Mouse (Mus musculus) neural tube, embryonic 10.5 days (tissue): ENCODE data around the gene Anapc13.

Experiments used
- DNase-seq: peaks from one replicate; pipeline ENCODE4 v3.0.0-alpha.2; 2017; ENCODE audit warnings: low spot score; ENCODE audit errors: extremely low spot score

Anapc13 gene

GRCm38 (mm10) chr9:102631589-102632147 lies 5.6 kb downstream of the Anapc13 start:
- no peak for DNase-seq

GRCm38 (mm10) chr9:102632173-102632572 lies 6.1 kb downstream of the Anapc13 start:
- DNase-seq = no peak

- no peak for DNase-seq
Measured at GRCm38 (mm10) chr9:102632923-102633537, 6.9 kb downstream of the Anapc13 start.

- no peak for DNase-seq
Measured at GRCm38 (mm10) chr9:102634453-102634852, 8.4 kb downstream of the Anapc13 start.

GRCm38 (mm10) chr9:102636553-102636952 lies 10.5 kb downstream of the Anapc13 start:
- DNase-seq = peak; percentile 61

- DNase-seq = no peak
Measured at GRCm38 (mm10) chr9:102637115-102637514, 11.0 kb downstream of the Anapc13 start.

GRCm38 (mm10) chr9:102638963-102639362 lies 12.9 kb downstream of the Anapc13 start:
- no peak for DNase-seq

GRCm38 (mm10) chr9:102639510-102639909 lies 13.4 kb downstream of the Anapc13 start:
- DNase-seq = no peak

GRCm38 (mm10) chr9:102641531-102641930 lies 15.4 kb downstream of the Anapc13 start:
- no peak for DNase-seq

GRCm38 (mm10) chr9:102643071-102643485 lies 17.0 kb downstream of the Anapc13 start:
- peak; percentile 68 for DNase-seq

GRCm38 (mm10) chr9:102643486-102644101 lies 17.5 kb downstream of the Anapc13 start:
- peak; percentile 81 for DNase-seq

- no peak for DNase-seq
Measured at GRCm38 (mm10) chr9:102645119-102645695, 19.1 kb downstream of the Anapc13 start.

GRCm38 (mm10) chr9:102647010-102647409 lies 20.9 kb downstream of the Anapc13 start:
- no peak for DNase-seq

- peak; percentile 57 for DNase-seq
Measured at GRCm38 (mm10) chr9:102649917-102650527, 23.9 kb downstream of the Anapc13 start.

- no peak for DNase-seq
Measured at GRCm38 (mm10) chr9:102650637-102651036, 24.5 kb downstream of the Anapc13 start.

- no peak for DNase-seq
Measured at GRCm38 (mm10) chr9:102651199-102651720, 25.2 kb downstream of the Anapc13 start.

- DNase-seq = no peak
Measured at GRCm38 (mm10) chr9:102656355-102657095, 30.4 kb downstream of the Anapc13 start.

GRCm38 (mm10) chr9:102668115-102668514 lies 42.0 kb downstream of the Anapc13 start:
- DNase-seq = no peak

GRCm38 (mm10) chr9:102668906-102669305 lies 42.8 kb downstream of the Anapc13 start:
- no peak for DNase-seq

GRCm38 (mm10) chr9:102673381-102673780 lies 47.3 kb downstream of the Anapc13 start:
- no peak for DNase-seq

GRCm38 (mm10) chr9:102675922-102676321 lies 49.8 kb downstream of the Anapc13 start:
- no peak for DNase-seq
